Mouse (Mus musculus) spleen, postnatal 36 days (tissue): ENCODE measurements around the gene Fblim1.

Experiments
- DNase-seq, 2 experiments: peaks; one replicate each; pipeline ENCODE4 v3.0.0; 2022; ENCODE audit warnings: low spot score in 2 of 2, mixed read lengths in 1 of 2

Fblim1 gene

DNA sequence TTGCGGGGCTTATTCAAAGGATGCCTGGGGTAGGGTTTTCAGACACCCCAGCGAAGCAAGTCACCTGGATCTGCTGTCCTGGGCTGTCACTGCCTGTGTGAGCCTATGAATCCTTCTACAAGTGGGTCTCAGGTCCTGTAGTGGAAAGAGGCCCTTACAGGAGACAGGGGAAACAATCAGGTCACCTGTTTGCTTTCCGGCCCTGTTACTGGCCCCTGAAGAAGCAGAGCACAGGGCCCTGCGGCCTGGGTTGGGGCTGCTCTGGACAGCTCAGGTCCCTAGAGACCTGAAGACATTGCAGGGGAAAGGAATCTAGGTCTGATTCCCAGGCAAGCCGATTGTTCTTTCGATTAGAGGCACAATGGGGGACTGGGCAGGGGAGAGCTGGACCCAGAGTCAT lies 5.5 kb downstream of the Fblim1 start:
- DNase-seq: no peak

DNA sequence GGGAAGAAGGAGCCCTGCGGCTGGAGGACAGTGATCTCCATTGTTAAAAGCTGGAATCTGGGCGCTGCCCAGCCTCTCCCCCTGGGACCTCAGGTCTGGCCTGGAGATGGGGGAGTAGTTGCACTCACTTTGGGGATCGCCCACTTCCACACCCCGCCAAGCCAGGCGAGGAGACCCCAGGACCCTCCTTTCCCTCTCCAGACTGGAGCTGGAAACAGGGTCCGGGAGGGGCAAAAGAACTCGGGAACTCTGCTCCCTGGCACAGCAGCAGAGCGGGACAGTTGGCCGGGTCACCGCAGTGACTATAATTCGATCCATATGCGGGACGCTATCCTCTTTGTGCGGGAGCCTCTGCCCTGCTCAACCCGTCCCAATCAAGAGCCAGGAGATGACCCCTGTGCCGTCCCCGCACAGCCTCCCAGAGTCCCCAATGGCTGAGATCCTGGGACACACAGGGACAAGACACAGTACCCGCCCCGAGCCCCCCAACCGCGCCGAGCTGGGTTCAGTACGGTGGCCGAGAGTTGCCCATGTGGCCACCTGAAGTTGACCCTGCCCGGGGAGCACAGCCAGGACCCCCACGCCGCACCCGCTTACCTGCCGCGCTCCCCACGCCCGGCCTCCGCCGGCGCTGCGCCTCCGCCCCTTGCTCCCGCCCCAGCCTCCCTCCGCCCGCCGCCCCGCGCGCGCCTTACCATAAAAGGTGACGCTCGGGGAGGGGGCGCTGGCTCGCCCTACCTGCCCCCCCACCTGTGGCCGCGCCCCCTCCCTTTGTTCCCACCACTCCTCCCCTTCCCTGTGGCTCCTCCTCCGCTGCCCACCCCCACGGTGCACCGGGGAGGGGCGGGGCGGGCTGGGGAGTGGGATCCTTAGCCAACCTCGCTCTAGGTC lies 6.4 kb downstream of the Fblim1 start:
- DNase-seq: no peak

DNA sequence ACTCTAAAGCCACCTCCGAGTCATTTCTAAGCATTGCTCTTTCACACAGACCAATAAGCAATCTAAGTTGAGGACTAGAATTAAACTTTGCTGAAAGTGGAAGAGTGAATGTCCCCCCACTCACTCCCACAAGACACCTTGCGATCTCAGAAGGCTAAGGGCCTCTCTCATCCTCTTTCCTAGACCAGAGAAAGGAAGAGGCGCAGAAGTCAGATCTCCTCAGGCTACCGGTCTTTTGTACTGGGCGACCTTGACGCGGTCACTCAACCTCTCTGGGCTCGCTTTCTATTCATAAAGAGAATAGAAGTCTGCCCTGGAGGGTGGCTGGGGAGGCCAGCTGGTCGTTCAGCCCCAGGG lies 7.0 kb downstream of the Fblim1 start:
- no peak for DNase-seq

DNA sequence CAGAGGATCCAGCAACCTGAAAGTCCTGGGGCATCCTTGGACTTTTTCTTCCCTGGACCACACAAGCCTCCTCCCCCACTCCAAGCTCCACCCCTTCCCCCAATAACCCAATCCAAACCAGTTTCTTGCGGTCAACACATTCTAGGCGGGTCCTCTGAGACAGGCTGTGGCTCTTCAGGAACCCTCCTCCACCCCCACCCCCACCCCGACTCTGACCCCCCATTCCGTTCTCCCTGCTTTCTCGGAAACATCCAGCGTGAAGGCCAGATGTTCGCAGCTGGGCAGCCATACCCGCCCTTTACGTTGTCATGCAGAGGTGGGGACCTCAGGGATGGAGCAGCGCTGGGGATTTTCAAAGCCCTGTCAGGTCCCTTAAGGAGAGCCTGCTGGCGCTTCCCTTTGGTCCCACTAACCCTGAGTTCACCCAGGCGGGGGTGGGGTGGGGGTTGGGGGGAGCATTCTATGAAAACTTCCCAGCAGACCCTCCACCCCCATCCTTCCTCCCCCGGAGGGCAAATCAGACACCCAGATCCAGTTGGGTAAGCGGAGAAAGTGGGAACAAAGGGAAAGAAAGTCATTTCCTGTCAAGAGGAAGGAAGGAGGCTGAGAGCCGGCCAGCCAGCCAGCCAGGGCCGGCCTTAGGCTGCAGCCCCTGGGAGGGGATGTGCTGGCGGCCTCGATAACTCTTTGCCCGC lies 7.5 kb downstream of the Fblim1 start:
- DNase-seq: no peak

DNA sequence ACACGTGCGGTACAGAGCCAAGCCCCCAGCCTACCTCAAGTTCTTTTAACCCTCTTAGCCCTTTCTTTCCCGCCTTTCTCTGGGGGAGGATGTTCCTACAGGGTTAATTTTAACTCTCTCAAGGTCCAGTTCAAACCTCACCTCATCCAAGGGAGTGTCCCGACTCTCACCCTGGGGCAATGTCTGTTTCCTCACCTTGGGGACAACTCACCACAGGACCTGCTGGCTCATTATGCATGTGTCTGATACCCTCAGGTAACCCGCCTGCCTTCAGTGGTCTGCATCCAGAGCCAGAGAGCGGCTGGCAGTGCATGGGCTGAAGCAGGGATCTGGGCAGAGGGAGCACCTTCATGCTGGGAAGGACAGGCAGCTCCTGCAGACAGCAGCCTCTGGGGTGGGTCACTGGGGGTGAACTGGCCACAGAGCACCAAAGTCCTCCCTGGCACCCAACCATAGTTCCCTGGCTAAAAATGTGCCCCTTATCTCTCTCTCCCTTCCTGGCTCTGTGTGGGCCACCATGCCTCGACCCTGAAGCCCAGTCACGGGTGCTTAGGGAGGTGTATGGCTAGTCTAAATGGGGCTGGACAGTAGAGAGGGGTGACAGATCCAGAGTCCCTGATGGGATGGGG lies 9.1 kb downstream of the Fblim1 start:
- no peak for DNase-seq

DNA sequence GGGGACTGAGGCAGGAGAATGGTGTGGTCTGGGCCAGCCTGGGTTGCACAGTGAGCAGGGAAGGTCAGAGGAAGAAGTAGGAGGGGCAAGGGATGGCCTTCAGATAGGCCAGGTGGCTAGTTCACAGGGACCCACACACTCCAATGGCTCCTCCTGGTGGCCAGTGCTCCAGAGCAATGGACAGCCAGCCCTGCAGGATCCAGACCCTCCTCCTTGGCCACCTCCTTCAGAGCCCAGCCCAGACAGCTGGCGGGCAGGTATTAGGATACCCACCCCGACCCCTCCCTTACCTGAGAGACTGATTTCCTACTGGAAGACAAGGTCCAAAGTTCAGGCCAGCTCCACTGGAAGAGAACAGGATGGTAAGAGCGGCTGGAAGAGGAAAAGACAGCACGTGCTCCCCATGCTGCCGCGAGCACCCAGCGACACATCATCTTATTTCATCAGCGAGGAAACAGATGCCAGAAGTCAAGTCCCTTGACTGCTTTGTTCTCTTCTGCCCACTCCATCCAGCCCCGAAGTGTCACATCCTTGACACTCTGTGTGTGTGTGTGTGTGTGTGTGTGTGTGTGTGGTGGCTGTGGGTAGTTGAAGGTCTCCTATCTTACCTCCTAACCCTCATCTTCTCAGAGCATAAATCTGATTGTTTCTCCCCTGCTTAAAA lies 10.2 kb downstream of the Fblim1 start:
- DNase-seq: no peak

DNA sequence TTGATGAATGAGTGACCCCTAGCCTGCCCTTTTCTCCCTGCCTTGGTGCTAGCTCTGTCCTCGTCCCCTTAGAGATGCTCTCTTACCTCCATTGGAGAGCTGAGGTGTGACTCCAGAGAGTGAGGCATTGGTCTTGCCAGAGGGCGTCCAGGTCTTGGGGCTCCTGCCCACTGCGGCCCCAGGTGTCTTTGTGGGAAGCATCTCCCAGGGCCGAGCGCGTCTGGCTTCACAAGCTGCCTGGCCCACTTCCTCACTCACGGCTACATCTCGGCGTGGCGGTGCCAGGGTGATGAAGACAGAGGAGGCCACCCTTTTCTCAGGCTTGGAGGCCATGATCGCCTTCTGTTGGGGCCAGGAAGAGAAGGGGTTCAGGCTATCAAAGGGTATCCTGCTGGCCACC lies 10.8 kb downstream of the Fblim1 start:
- no peak for DNase-seq

DNA sequence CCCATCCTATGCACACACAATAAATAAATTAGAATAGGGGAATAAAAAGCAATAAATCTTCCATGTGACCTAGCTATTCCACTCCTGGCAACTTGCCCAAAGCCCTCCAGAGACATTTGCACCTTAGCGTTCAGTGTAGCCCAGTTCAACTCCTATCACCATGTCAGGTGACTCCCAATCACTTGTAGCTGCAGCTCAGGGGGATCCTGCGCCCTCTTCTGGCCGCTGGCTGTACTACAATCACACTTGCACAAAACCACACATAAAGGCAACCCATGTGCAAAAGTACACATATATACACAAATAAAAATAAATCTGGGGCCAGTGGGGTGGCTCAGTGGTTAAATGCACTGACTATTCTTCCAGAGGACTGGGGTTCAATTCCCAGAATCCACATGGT lies 14.3 kb downstream of the Fblim1 start:
- DNase-seq: peak in 1 of 2 experiments; percentile 34

DNA sequence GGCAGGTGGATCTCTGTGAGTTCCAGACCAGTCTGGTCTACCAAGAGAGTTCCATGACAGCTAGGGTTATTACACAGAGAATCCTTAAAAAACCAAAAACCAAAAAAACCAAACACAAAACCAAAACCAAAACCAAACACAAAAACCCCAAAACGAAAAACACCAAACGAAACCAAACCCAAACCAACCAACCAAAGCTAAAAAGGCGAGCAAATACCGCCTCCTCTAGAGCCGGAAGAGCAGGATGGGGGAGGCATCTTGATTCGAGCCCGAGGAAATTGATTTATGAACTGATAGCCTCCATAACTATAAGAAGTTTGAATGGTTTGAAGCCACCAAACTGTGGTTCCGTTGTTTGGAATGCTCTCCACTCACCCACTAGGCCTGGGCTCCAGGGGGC lies 22.0 kb downstream of the Fblim1 start:
- DNase-seq: no peak

DNA sequence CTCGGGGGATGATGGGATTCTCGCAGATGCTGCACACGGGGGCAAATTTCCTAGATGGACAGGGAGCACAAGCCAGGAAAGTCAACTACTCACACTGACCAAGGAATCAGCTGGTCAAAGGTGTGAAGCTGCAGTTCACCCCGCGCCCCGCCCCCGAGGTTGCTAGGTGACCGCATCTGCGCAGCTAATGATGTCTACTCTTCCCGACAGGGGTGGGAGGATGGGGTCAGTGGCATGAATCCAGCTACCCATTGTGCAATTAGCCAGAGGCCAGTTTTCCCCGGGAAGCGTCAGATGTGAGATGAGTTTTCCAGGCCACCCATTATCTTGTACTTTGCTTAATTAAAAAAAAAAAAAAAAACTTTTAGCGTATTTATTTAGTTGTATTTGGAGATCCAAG lies 24.8 kb downstream of the Fblim1 start:
- no peak for DNase-seq

DNA sequence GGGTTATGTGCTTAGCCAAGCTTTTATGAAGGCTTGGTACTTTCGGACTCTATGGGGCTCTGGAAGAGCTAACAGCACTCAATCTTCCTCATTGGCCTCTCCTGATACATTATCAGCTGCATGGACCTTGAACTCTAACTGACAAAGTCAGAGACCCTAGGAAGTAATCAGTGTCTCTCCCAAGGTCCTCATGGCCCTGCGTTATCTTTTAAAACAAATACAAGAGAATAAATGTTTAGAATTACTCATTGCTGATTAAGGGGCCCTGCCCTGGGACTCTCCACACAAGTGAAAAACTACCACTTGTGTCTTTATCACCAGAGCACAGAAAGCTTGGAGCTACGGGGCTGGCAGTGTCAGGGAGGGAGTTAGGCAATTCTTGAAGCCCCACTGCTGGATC lies 27.1 kb downstream of the Fblim1 start:
- DNase-seq: no peak

DNA sequence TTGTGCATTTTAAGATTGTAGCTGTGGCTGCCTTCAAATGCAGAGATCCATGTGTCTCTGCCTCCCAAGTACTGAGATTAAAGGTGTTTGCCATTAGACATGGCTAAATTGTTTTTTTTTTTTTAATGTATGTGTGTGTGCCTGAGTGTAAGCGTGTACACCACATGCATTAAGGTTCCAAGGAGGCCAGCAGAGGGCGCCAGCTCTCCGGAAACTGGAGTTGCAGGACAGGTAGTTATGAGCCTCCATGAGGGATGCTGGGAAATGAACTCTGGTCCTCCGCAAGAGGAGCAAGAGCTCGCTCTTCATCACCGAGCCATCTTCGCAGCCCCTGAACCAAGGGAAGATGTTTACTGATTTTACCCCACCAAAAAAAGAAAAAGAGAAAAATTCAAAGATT lies 29.0 kb downstream of the Fblim1 start:
- DNase-seq: no peak

DNA sequence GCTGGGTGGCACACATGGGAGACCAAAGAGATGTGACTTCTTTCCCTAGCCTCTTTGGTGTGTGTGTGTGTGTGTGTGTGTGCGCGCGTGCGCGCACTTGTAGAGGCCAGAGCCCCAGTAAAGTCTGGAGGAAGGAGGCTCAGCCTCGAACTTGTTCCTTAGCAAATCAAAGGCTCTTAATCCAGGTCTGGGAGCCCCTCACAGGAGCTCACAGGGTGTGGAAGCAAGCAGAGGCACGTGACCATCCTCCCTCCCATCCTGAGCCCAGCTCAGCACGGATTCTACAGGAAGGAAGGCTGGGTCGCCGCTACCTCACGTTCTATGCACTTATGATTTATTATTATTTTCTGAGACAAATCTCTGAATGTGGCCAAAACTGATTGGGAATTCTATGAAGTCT lies 29.5 kb downstream of the Fblim1 start:
- DNase-seq: no peak

DNA sequence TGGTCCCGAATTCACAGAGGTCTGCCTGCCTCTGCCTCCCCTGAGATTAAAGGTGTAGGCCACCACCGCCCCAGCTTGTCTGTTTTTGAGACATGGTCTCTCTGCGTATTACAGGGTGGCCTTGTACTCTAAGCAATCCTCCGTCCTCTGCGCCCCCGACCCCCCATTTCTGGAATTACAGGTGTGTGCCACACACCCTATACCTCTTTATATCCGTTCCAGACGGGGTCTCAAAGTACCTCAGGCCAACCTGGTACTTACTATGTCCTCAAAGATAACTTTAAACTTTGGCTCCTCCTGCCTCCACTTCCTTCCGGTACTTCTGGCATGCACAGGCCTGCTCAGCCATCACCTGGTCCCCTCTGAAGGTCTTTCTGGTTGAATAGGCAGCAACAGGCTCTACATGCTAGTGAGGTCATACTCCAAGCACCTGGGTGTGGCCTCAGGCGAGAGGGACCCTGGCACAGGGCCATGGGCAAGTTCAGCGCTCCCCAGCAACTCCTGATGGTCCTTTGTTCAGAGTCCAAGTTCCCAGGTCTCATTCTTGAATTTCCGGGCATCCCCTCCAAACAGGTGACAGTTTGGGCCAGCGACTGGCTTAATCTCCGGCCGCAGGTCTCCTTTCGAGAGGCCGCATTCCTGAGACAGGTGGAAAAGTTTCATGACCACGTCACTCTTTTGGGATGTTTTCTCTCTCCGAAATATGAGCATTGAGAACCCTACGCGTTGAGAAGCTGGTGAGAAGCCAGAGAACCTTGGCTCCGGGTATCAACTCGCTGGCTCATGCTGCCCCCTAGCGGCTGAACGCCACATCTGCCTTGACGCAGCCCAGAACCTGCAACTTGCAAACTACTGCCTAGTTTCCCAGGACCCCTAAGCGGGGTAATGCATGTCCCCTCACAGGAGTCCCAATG lies 30.9 kb downstream of the Fblim1 start:
- peak; percentile 66 to 69 for DNase-seq

DNA sequence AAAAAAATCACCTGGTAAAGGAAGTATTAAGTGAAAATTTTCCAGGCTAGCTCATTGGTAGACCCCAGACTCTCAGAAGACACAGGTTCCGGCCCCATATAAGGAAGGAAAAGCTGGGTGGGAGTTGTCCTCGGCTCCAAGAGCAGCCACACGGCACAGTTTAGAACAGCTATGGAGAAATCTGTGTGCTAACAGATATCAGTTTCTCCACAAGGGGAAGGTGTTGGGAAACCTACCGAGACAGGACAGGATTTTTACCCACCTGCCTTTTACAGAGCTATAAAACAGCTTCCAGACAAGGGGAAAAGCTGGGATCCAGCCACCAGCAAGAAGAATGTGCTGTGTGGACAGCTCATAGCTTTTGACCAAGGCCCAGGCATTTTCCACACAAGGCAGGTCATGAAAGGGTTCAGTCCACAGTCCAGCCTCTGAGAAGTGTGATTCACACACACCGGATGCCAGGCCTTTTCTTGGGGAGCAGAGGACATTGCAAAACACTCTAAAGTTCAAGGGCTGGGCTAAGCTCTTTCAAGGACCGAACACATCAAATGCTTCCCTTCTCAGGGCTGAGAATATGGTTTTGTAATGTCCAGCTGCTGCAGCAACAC lies 32.4 kb downstream of the Fblim1 start:
- peak in 1 of 2 experiments; percentile 30 for DNase-seq

DNA sequence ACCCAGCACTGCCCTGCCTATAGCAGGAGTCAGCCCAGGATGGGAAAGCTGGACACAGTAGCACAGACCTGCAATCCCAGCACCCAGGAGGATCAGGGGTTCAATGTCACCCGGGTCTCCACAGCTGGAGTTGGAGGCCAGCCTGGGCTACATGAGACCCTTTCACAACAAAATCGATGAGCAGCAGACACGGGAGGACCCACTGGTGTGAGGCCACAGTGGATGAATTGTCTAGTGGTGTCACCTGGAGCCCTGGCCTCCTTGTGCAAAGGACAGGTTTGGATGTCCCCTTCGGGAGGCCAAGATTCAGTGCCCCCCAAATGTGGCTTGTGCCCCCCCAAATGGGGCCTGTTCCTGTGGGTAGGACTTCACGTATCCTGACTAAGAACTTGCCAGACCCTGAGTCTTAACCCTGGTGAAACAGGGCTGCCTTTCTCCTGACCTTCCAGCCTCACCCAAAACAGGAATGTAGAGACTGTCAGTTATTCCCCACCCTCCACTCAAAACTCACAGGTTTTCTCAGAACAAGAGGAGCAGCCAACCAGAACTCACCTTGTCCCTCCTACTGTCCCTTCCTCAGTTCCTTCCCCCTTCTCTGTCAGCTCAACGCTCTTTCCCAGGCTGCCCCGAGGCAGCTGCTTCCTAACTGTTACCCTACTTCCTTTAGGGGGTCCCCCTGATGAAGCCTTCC lies 33.1 kb downstream of the Fblim1 start:
- no peak for DNase-seq

DNA sequence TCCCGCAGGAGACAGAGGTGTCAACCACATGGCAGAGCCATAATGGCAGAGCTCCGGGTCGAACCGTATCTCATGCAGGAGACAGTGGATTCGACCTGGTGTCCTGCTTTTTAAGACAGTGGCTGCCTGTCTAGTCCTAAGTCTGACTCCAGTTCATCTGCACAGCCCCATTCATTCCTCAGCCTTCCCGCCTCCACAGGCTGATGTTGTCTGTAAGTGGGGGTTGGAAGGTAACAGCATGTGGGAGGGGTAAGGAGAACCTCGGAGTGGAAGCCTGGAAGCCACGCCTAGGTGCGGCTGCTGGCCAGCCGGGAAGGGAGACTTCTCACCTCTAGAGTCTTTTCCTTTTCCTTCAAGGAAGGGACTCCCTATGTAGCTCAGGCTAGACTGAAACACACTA lies 34.0 kb downstream of the Fblim1 start:
- DNase-seq: no peak

DNA sequence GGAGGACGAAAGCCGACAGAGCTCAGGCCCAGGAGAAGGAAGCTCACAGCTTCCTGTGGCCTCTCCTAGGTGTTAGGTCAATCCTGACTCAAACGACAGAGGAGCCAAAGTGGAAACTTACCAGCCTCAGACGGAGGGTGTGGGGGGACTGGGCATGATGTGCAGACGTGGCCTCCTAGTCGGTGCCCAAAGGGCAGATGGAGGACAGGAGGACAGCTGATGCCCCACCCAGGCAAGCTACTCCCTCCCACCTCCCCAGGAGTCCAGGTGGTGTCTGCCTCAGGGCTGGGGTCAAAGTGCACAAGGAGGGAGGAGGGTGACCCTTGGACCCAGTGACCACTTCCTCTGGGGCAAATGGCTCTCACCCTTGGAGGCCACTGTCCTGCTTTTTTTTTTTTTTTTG lies 34.6 kb downstream of the Fblim1 start:
- DNase-seq: no peak

DNA sequence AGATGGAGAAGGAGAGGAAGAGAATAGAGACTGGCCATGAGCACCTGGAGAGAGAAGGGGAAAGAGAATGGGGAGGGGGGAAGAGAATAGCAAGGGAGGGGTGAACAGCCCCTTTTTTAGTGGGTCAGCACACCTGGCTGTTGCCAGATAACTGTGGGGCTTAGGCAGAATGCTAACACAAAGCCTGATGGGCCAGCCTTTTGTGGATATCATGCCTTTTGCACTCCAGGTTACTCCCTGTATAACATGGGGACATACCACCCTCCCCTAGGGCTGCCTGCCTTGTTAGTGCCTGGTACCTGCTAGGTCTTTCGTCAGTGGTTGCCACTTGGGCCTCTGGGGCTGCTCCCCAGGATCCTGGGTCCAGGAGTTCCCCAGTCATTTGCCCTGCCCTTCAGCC lies 35.1 kb downstream of the Fblim1 start:
- DNase-seq: no peak

DNA sequence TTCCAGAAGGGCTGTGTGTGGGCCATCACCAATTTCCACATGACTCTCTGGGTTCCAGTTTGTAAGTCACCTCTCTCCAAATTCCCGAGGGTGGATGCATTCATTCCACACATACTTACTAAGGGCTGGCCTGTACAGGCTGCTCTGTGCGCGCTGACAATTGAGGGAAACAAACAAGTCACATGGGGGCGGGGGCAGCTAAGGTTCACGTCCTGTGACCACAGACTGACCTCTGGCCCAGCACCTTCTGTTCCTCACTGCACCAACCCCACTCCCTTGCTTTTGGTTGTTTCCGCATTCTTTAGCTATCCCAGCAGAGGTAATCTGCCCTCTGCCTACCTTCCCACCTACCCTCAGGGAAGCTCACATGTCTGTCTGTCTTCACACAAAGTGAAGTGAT lies 35.9 kb downstream of the Fblim1 start:
- DNase-seq: no peak
